Mouse (Mus musculus): ENCODE measurements around the gene Myoc. TPM values are rescaled to one million over a fixed set of nuclear protein-coding genes. Genes with fewer than 3 reads are reported as not detected.
"Not testable (repeated sequence)": the region's sequence is repeated elsewhere in the genome, so short reads cannot be mapped to it uniquely, and the experiment has no call there.

Myoc gene
- 0.74 and 0.83 TPM in 2 replicates for total RNA-seq (2021)
- long read RNA-seq, experiment 1, partial matches to known transcripts: 0 of 1 reads
- long read RNA-seq, experiment 1, other reads (novel, unspliced or antisense): 0 of 1 reads
- long read RNA-seq, experiment 2, partial matches to known transcripts: 0 of 1 reads
- long read RNA-seq, experiment 2, other reads (novel, unspliced or antisense): 0 of 1 reads

GRCm38 (mm10) chr1:162639051-162639750 is at the start of gene Myoc:
TSS of gene Myoc (plus strand) at chr1:162639155.
- DNase-seq: no peak

DNA sequence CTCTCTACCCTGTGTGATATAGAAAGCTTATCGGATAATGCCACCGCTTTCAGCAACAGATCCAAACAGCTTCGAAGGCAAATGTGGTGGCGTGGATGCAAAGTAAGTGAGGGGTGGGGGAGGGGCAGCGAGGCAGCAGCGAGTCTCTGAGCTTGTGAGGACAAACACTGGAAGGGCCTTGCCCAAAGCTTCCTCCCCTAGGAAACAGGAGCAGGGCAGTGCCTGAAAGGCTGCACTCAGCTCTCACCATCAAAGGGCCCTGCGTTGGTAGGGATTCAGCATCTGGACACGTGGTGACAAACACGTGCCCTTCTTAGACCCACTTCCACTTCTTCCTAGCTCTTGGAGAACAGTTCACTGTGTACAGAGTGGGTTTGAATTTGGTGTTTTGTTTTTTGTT is 49.5 kb upstream of the Myoc start:
- DNase-seq: peak; percentile 11

DNA sequence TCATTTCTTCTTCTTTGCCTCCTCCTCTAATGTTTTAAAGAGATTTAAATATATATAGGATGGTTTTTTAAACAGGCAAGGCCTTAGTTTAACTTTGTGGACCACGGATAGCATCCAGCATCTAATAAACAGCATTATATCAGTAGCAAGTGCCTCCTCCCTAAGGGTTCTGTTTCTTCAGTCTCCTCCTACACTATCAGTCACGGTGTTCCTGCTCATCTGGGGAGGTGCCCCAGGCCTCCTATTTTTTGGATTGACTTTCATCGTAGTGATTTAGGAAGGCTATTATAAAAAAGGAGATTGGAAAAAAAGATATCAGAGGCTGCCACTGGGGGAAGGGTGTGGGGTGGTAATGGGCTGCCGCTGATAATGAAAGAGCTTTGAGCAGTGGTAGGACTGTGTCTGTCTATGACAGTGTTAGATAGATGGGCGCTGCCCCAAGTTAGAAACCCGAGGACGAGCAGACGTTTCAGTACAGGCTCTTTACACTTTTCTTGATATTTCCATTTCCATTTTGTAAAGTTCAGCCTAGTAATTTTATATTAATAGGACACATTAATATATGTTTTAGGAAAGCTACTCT is 48.4 kb upstream of the Myoc start:
- DNase-seq: no peak

GRCm38 (mm10) chr1:162597379-162598102 is 41.4 kb upstream of the Myoc start:
- no peak for DNase-seq

DNA sequence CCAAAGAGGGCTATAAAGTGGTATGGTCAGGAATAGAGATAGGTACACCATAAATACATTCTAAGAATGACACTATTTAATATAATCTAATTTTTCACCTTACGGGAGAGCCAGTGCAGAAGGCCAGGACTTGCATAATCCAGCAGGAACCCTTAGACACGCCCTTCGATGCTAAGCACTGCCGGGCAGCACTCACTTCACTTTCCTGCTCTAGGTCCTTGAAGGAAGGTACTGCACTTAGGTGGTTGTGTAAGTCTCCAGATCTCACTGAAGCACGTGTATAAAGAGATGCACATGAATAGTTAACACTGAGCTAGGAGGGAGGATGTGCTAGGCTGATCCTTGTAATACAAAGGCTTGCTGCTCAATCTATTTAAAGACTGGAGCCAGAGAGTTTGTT is 39.3 kb upstream of the Myoc start:
- DNase-seq: no peak

- DNase-seq: peak; percentile 11
Observed at GRCm38 (mm10) chr1:162601288-162601687, 37.7 kb upstream of the Myoc start.

- DNase-seq: no peak
Observed at GRCm38 (mm10) chr1:162608127-162608526, 30.8 kb upstream of the Myoc start.

DNA sequence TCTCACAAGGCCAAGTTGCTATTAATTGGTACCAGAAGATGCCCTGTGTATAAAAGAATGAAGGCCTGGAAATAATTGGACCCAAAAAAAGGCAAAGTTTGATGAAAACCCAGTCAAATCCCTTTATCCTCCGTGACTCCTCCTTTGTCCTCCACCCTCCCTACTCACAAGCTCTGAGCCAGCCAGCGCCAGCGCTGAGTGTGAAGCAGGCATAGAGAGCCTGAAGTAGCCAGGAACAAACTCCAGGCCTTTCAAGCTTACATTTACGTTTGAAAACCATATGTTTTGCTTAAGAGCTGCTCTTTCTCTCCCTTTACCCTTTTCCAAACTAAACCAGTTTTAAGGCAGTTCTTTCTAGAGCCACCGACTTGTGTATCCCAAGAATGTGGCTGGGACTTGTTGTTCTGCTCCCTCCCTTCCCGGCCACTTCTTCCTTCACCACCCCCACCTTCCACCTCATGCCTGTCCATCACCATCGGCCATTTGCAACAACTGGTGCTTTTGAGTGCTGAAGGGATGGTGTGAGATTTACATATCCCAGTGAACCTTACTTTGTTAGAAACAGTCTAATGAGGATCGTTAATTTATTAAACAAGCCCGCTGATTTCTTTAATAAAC is 29.2 kb upstream of the Myoc start:
- peak; percentile 25 for DNase-seq

- DNase-seq: no peak
Observed at GRCm38 (mm10) chr1:162611191-162611590, 27.8 kb upstream of the Myoc start.

DNA sequence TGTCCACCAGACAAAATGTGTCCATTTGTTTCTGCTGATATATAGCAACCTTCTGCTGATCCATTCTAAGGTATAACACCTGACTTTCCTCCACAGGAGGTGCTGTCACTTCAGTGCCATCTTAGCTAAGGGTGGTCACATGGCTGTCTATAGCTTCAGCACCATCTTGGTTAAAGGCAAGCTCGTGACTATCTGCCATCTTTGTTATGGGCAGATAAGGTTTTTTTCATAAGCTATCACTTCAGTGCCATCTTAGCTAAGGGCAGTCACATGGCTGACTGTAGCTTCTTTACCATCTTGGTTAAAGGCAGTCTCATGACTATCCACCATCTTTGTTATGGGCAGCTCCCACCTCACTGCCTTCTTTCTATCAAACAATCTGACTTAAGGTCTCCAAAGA is 23.4 kb upstream of the Myoc start:
- DNase-seq: no peak

GRCm38 (mm10) chr1:162620487-162620886 is 18.5 kb upstream of the Myoc start:
- no peak for DNase-seq

- no peak for DNase-seq
Observed at GRCm38 (mm10) chr1:162623895-162624294, 15.1 kb upstream of the Myoc start.

DNA sequence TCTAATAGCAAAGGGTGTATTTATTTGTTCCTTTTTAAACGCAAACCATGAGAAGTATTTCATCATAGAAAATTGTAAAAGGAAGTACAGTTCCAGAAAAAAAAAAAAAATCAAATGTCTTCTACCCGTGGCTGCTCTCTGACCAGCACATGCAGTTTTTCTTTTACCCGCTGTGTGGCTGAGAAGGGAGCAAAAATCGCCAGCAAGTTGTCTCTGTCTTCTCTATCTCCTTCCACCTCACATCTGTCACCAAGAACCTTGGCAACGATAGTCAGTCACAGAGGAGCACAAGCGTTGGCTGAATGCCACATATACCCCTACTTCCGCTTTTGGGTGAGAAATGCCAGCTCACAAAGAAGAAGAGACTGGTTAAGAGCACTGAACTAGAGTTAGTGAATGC is 13.7 kb upstream of the Myoc start:
- peak; percentile 38 for DNase-seq

DNA sequence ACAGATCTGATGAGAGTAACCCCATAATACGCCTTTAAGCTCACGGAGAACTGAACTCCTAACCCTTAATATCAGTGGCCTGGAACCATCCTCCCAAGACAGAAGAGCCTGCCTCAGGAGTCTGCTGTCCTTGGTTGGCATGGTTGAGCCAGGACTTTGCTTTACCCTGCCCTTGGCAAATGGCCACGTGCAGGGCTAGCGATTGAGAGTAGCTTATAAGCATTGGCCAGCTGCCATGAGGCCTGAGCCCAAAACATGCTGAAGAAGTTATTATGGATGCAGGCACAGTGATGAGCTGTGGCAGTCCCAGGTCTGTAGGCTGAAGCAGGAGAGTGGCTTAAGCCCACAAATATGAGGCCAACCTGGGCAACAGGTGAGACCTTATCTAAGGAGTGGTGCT is 11.1 kb upstream of the Myoc start:
- DNase-seq: not testable (repeated sequence)

GRCm38 (mm10) chr1:162628326-162628725 is 10.6 kb upstream of the Myoc start:
- not testable (repeated sequence) for DNase-seq

DNA sequence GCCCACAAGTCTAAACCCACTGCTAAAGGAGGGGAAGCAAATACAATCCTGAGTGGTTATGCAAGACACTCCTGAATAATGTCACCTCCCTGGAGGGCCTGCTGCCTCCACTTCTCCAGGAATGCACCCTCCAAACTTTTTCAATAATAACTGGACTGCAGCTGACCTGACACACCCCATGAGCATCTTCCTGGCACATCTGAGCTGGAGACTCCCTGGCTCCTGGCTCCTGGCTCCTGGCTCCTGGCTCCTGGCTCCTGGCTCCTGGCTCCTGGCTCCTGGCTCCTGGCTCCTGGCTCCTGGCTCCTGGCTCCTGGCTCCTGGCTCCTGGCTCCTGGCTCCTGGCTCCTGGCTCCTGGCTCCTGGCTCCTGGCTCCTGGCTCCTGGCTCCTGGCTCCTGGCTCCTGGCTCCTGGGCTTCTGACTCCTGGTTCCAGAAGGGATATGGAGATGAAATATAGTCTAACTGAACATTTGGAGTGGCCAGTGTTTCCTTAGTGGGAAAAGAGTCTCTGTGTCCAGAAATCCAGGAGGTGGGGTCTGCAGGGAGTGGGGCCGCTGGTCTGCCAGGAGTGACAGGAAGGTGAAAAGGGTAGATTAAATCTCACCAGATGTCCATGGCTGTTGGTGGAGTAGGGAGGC is 3.5 kb upstream of the Myoc start:
- DNase-seq: not testable (repeated sequence)

DNA sequence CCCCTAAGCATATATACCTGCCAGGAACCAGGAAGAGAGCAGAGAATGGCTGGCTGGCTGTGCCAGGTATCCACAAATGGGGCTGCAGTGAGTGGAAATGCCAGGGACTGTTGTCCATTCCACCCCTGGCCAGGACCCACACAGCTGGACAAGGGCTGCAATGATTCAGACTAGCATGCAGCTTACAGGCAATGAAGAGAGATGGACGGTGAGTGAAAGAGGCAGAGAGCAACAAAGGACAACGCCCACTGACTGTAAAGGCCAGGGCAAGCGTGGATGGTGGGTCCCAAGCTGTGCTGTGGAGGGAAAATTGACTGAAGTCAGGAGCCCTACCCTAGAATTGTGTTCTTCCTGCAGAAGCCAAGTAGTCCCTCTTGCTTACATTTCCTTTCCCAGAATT is 2.4 kb upstream of the Myoc start:
- no peak for DNase-seq

- DNase-seq: no peak
Observed at GRCm38 (mm10) chr1:162638535-162638934, 420 bp upstream of the Myoc start.

DNA sequence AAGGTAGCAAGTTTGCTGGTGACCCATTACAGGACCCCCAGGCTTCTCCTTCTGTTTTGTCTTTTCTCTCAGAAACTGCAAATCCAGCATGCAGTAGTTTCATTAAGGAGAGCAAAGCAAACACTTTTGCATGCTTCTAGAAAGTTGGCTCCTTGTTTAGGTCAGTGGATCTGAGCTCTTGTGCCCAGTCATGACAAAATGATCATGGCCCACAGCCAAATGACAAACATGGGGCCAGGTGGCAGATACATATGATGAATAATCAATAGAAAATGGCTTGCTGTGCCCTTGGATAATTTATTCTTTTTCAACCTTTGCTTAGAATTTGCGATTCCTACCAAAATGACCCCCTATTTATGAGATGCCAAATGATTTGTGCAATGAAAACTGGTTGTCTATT is 906 bp downstream of the Myoc start:
- DNase-seq: no peak

- DNase-seq: no peak
Observed at GRCm38 (mm10) chr1:162642591-162642990, 3.6 kb downstream of the Myoc start.

GRCm38 (mm10) chr1:162643752-162644151 is 4.8 kb downstream of the Myoc start:
- DNase-seq: peak; percentile 81

- DNase-seq: peak; percentile 21
Observed at GRCm38 (mm10) chr1:162646083-162646686, 7.2 kb downstream of the Myoc start.
